Mouse (Mus musculus) cortical plate, adult 2 months (tissue): ENCODE results near the gene Prph2.

ENCODE experiments used
- CTCF ChIP-seq: fragments of 200-500 bp; IDR thresholded peaks from 2 replicates; pipeline ENCODE4 v1.5.1; 2011; ENCODE audit warnings: mild to moderate bottlenecking, control low read depth, low read length; ENCODE audit not compliant: insufficient read depth; ENCODE audit errors: extremely low read depth
- POLR2A ChIP-seq: fragments of 200-500 bp; IDR thresholded peaks from 2 replicates; pipeline ENCODE4 v1.6.1; 2011; ENCODE audit warnings: mild to moderate bottlenecking, low read length, control low read depth; ENCODE audit not compliant: insufficient read depth; ENCODE audit errors: extremely low read depth

DNA sequence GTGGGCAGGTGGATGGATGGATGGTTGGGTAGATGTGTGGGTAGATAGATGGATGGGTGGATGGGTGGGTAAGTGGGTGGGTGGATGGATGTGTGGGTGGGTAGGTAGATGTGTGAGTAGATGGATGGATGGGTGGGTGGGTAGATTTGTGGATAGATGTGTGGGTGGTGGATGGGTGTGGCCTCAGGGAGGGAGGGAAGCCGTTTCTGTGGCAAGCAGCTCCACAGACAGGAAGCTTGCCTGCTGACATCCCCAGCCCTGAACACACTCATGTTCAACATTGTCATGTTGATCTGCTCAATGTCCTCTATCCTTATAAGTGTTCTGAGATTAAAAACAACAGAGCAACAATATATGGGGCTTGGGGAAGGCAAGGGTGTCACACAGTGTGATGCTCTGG lies 39.3 kb upstream of the Prph2 start:
- TF ChIP-seq POLR2A: no peak
- no peak for TF ChIP-seq CTCF
